Mouse (Mus musculus) retina, embryonic 14.5 days (tissue): Measurements from ENCODE around the gene Gm973.
A peak's percentile ranks its signal among the peaks of the same experiment; 100 is the strongest.

ENCODE experiments used
- DNase-seq: peaks from one replicate; pipeline ENCODE4 v3.0.0-alpha.2; 2015; ENCODE audit warnings: low spot score

Gm973 gene

GRCm38 (mm10) chr1:59516026-59516917 lies at the start of gene Gm973:
TSS of gene Gm973 (plus strand) at chr1:59516264.
- DNase-seq, result peak; percentile 87

GRCm38 (mm10) chr1:59469170-59469569 lies 46.9 kb upstream of the Gm973 start:
- no peak for DNase-seq

- DNase-seq, result no peak
These were observed 45.3 kb upstream of the Gm973 start for GRCm38 (mm10) chr1:59470766-59471165.

- DNase-seq, result no peak
These were observed 43.5 kb upstream of the Gm973 start for GRCm38 (mm10) chr1:59472368-59473180.

GRCm38 (mm10) chr1:59473181-59473555 lies 42.9 kb upstream of the Gm973 start:
- no peak for DNase-seq

- no peak for DNase-seq
These were observed 40.4 kb upstream of the Gm973 start for GRCm38 (mm10) chr1:59475618-59476017.

DNA sequence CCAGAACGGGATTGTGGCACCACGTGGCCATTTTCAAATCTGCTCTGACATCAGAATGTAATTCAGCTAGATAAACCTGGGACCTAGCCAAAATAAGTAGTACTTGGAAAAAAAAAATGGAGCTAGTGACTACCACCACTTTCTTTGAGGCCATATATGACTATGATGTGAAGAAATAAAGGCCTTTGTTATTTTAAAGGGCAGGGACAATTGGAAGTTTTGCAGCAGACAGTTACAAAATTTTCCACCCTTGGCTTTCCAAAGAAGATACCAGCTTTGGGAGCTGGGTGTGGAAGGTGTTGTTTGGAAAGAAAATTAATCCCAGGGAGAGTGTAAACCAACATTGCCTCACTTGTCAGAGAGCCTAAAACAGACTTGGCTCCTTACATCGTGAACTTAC lies 37.2 kb upstream of the Gm973 start:
- no peak for DNase-seq

DNA sequence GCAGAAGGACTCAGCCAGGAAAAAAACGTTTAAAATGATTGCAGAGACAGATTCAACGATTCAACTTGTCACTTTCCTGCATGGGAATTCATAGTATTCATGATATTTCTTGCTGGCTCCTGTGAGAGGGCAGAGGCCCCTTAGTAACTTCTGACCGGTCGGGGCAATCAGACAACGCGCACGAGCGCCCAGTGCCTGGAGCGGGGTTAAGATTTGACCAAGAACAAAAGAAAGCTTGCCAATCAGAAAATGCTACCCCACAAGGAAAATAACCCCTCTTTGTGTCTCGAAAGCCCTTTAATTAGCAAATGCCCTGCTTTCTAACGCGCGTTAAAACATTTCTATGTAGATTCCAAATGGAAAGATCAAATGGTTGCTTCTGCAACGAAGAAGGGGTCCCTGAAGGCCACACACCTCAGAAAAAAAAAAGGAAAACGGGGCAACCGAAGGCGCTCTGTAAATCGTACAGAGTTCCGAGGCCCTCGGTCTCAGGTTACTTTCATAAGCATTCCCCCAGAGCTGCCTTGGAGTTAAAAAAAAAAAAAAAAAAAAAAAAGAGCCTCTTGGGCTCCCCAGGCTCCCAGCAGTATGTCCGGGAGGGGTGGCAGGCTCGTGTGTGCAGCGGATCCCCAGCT lies 35.1 kb upstream of the Gm973 start:
- DNase-seq, result peak; percentile 50

GRCm38 (mm10) chr1:59481456-59482291 lies 34.4 kb upstream of the Gm973 start:
- DNase-seq, result peak; percentile 97

DNA sequence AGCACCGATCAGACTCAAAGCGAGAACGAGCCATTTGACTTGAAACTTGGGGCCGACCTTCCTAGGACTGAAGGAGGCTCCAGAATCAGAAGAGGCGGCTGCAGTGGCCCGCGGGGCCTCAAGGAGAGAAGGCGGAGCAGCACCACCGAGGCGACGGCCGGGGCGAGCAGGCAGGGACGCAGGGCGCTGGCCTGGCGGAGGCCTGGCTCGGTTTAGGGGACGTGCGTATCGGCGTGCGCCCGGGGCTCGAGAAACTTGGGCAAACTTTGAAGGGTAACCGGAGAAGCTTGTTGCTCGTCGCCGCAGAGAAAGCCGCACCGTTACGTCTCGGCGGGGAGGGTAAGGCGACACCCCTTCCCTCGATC lies 33.8 kb upstream of the Gm973 start, which contains the start of gene Fzd7:
Fzd7 (plus strand) TSS at position 94 of the 365 bp plus-strand sequence.
- no peak for DNase-seq

DNA sequence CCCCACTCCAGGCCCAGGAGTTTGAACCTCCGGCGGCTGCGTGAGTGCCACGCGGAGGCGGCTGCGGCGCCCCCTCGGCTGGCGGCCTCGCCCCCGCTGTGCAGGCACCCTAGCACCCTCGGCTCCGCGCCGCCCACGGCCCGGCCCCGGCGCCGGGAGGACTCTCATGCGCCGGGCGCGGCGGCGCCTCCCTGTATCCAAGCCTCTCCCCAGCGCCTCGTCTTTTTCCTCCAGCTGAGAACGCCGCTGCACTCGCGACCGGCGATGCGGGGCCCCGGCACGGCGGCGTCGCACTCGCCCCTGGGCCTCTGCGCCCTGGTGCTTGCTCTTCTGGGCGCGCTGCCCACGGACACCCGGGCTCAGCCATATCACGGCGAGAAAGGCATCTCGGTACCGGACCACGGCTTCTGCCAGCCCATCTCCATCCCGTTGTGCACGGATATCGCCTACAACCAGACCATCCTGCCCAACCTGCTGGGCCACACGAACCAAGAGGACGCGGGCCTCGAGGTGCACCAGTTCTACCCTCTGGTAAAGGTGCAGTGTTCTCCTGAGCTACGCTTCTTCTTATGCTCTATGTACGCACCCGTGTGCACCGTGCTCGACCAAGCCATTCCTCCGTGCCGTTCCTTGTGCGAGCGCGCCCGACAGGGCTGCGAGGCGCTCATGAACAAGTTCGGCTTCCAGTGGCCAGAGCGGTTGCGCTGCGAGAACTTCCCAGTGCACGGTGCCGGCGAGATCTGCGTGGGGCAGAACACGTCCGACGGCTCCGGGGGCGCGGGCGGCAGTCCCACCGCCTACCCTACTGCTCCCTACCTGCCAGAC lies 33.2 kb upstream of the Gm973 start:
- DNase-seq, result peak; percentile 54

DNA sequence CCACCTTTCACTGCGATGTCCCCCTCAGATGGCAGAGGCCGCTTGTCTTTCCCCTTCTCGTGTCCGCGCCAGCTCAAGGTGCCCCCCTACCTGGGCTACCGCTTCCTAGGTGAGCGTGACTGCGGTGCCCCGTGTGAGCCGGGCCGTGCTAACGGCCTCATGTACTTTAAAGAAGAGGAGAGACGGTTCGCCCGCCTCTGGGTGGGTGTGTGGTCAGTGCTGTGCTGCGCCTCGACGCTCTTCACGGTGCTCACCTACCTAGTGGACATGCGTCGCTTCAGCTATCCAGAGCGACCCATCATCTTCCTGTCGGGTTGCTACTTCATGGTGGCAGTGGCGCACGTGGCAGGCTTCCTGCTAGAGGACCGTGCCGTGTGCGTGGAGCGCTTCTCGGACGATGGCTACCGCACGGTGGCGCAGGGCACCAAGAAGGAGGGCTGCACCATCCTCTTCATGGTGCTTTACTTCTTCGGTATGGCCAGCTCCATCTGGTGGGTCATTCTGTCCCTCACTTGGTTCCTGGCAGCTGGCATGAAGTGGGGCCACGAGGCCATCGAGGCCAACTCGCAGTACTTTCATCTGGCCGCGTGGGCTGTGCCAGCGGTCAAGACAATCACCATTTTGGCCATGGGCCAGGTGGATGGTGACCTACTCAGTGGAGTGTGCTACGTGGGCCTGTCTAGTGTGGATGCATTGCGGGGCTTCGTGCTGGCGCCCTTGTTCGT lies 32.4 kb upstream of the Gm973 start:
- DNase-seq, result peak; percentile 87

- no peak for DNase-seq
These were observed 31.8 kb upstream of the Gm973 start for GRCm38 (mm10) chr1:59484314-59484713.

- DNase-seq, result peak; percentile 64
These were observed 31.0 kb upstream of the Gm973 start for GRCm38 (mm10) chr1:59484791-59485785.

- DNase-seq, result no peak
These were observed 30.3 kb upstream of the Gm973 start for GRCm38 (mm10) chr1:59485803-59486202.

DNA sequence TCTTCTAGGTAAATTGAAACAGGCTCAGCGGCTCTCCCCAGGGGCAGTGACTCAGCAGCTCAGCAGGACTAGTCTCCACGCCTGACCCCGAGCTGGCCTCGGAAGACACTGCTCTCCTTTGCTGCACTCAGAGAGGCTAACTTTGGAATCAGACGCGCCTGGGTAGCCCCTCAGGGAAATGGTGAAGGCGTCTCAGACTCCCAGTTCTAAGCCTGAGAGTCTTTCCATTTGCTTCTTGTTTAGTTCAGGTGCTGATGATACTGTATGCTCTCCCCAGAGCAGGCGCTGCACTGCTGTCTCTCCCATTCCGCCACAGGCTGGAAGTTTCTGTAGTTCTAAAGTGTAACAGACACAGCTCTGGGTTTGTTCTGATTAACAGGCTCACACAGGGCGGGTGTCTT lies 28.4 kb upstream of the Gm973 start:
- DNase-seq, result peak; percentile 42

DNA sequence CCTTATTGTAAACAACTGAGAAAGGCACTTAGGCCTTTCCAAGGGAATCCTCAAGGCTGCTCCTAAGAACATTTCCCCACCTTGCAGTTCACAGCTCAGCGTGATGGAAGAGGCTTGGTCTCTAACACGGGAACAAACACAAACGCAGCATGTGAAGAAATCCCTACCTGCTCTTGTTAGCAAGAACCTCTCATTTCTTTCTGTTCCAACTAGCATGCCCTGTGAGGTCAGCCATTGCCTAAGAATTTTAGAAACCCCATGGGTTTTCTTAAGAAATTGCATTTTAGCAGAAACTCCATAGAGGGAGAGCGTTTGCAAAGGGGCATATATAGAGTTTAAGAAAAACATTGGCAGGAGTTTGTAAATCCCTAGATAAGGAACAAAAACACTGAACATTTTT lies 27.6 kb upstream of the Gm973 start:
- no peak for DNase-seq

- no peak for DNase-seq
These were observed 27.1 kb upstream of the Gm973 start for GRCm38 (mm10) chr1:59488991-59489390.

DNA sequence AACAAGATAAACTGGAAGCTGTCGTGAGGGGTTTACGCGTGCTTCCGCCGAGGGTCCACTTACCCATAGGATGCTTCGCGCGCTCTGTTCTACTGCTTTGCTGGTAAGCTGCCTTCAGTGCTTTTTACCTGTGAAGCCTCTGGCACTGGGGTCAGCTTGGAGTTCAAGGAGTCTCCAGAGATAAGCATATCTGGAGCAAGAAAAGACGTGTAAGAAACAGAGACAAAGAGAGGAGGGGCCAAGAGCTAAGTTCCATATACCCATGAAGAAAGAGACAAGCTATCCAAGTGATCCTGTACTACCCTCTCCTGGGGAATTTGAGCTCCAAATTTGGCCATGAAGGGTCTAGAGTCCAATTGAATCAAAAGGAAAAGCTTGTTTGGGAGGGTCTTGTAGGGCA lies 24.5 kb upstream of the Gm973 start:
- no peak for DNase-seq
